Mouse (Mus musculus): ENCODE results near the gene Ggt5. TPM values are rescaled to one million over a fixed set of nuclear protein-coding genes. Genes with fewer than 3 reads are reported as not detected.

Gene Ggt5
- total RNA-seq, 4 experiments from 2014 or later = 3.4 to 4.9 (median 4.9) TPM

- no peak for DNase-seq (ENCODE audit: low spot score)
Measured at GRCm38 (mm10) chr10:75651381-75652068, 62.4 kb downstream of the Ggt5 start.

GRCm38 (mm10) chr10:75654053-75654452 lies 64.9 kb downstream of the Ggt5 start:
- no peak for DNase-seq (ENCODE audit: low spot score)

GRCm38 (mm10) chr10:75657165-75657564 lies 68.0 kb downstream of the Ggt5 start:
- DNase-seq (ENCODE audit: low spot score) = no peak

GRCm38 (mm10) chr10:75657772-75658171 lies 68.6 kb downstream of the Ggt5 start:
- DNase-seq (ENCODE audit: low spot score) = no peak

GRCm38 (mm10) chr10:75661381-75661780 lies 72.2 kb downstream of the Ggt5 start:
- no peak for DNase-seq (ENCODE audit: low spot score)

GRCm38 (mm10) chr10:75661876-75662275 lies 72.7 kb downstream of the Ggt5 start:
- DNase-seq (ENCODE audit: low spot score) = no peak

- no peak for DNase-seq (ENCODE audit: low spot score)
Measured at GRCm38 (mm10) chr10:75662575-75662974, 73.4 kb downstream of the Ggt5 start.

- no peak for DNase-seq (ENCODE audit: low spot score)
Measured at GRCm38 (mm10) chr10:75664673-75665270, 75.6 kb downstream of the Ggt5 start.

GRCm38 (mm10) chr10:75666451-75667030 lies 77.4 kb downstream of the Ggt5 start:
- no peak for DNase-seq (ENCODE audit: low spot score)

Other genes starting within 250 kb of the Ggt5 start
- 1 to 10 TPM in 1 of 4 experiments, under 1 TPM in 3; 0.53 to 1.0 (median 0.63) TPM for gene Upb1, start 188.2 kb upstream of the Ggt5 start, total RNA-seq (2022)
- gene Snrpd3, start 71.8 kb upstream of the Ggt5 start, total RNA-seq (2022) = 10 to 100 TPM; 64.0 to 72.6 (median 68.3) TPM
- gene Gucd1, start 71.4 kb upstream of the Ggt5 start, total RNA-seq (2022) = 10 to 100 TPM; 34.0 to 37.2 (median 36.1) TPM
- 1 to 10 TPM in 2 of 4 experiments, under 1 TPM in 2; 0.79 to 1.6 (median 0.97) TPM for gene Lrrc75b, start 29.0 kb upstream of the Ggt5 start, total RNA-seq (2022)
- not detected for gene Ggt1, start 27.7 kb upstream of the Ggt5 start, total RNA-seq (2022)
- gene Susd2, start 54.7 kb downstream of the Ggt5 start, total RNA-seq (2022) = 1 to 10 TPM in 3 of 4 experiments, under 1 TPM in 1; 0.98 to 2.2 (median 1.7) TPM
- 10 to 100 TPM; 15.5 to 22.0 (median 20.8) TPM for gene Cabin1, start 175.0 kb downstream of the Ggt5 start, total RNA-seq (2022)
- 100 to 1,000 TPM in 1 of 4 experiments, 10 to 100 TPM in 3; 83.6 to 103 (median 88.3) TPM for gene Ddt, start 184.1 kb downstream of the Ggt5 start, total RNA-seq (2022)
- gene Gm20441, start 191.6 kb downstream of the Ggt5 start, total RNA-seq (2022) = not detected
- gene Gstt3, start 192.1 kb downstream of the Ggt5 start, total RNA-seq (2022) = 1 to 10 TPM; 3.0 to 5.6 (median 5.0) TPM
- 10 to 100 TPM; 15.7 to 26.4 (median 22.1) TPM for gene Gstt1, start 209.2 kb downstream of the Ggt5 start, total RNA-seq (2022)
- not detected for gene Gstt4, start 233.2 kb downstream of the Ggt5 start, total RNA-seq (2022)
- gene Gstt2, start 248.1 kb downstream of the Ggt5 start, total RNA-seq (2022) = 10 to 100 TPM in 3 of 4 experiments, 1 to 10 TPM in 1; 7.3 to 16.9 (median 13.2) TPM